Comparison of ENCODE assay signal across 8 mouse cellular contexts in genomic region chr1:35926191-35927048, GRCm38 (mm10).
A peak's percentile ranks its signal among the peaks of the same experiment; 100 is the strongest.
DNase-seq lines count a peak whose midpoint lies in the region; ATAC-seq and TF ChIP-seq lines count a peak whose summit lies in the region.

No protein-coding gene starts in this region.

- no peaks in the 10 kb centered on the region for H3K27me3 ChIP-seq in forebrain, embryonic 11.5 days (ENCODE audit: control insufficient read depth, insufficient read depth, low read length)
- no peaks in the 10 kb centered on the region for H3K27me3 ChIP-seq in forebrain, postnatal 0 days (ENCODE audit: insufficient read depth, low read length)
- no peaks in the 10 kb centered on the region for H3K27me3 ChIP-seq in midbrain, embryonic 11.5 days (ENCODE audit: control insufficient read depth, insufficient read depth, low read length)
- H3K27me3 ChIP-seq in midbrain, embryonic 14.5 days (ENCODE audit: control insufficient read depth, insufficient read depth, low read length) = no peaks in the 10 kb centered on the region
- no peaks in the 10 kb centered on the region for H3K27me3 ChIP-seq in stomach, embryonic 15.5 days (replicated peaks)
- H3K27me3 ChIP-seq in forebrain, embryonic 15.5 days = no peaks in the 10 kb centered on the region

- no peak overlapping the region for H3K9ac ChIP-seq in forebrain, embryonic 11.5 days (ENCODE audit: low read length)
- no peak overlapping the region for H3K9ac ChIP-seq in forebrain, postnatal 0 days
- H3K9ac ChIP-seq in midbrain, embryonic 11.5 days (ENCODE audit: low read length) = no peak overlapping the region
- no peak overlapping the region for H3K9ac ChIP-seq in midbrain, embryonic 14.5 days (replicated peaks; ENCODE audit: low read length)
- H3K9ac ChIP-seq in stomach, embryonic 15.5 days = no peak overlapping the region
- no peak overlapping the region for H3K9ac ChIP-seq in forebrain, embryonic 15.5 days (replicated peaks)

- TF ChIP-seq CTCF in forebrain, postnatal 0 days (IDR thresholded peaks at IDR 0.05; ENCODE audit: low read depth) = no peak

- H3K4me3 ChIP-seq in forebrain, embryonic 11.5 days (ENCODE audit: low read depth, low read length) = no peak overlapping the region
- H3K4me3 ChIP-seq in forebrain, postnatal 0 days (ENCODE audit: low read depth, low read length) = no peak overlapping the region
- H3K4me3 ChIP-seq in midbrain, embryonic 11.5 days (ENCODE audit: low read depth, low read length) = no peak overlapping the region
- no peak overlapping the region for H3K4me3 ChIP-seq in midbrain, embryonic 14.5 days (replicated peaks; ENCODE audit: low read depth, low read length)
- no peak overlapping the region for H3K4me3 ChIP-seq in stomach, embryonic 15.5 days (replicated peaks)
- no peak overlapping the region for H3K4me3 ChIP-seq in forebrain, embryonic 15.5 days

- 74% methylated on average over 5 of the region's 5 CpGs for WGBS in forebrain, embryonic 11.5 days
- WGBS in forebrain, postnatal 0 days = 78% methylated on average over 5 of the region's 5 CpGs
- 78% methylated on average over 5 of the region's 5 CpGs for WGBS in midbrain, embryonic 11.5 days
- WGBS in midbrain, embryonic 14.5 days = 70% methylated on average over 5 of the region's 5 CpGs
- WGBS in stomach, embryonic 15.5 days = 34% methylated on average over 5 of the region's 5 CpGs
- 78% methylated on average over 5 of the region's 5 CpGs for WGBS in forebrain, embryonic 15.5 days

- no peaks in the 10 kb centered on the region for H3K36me3 ChIP-seq in forebrain, embryonic 11.5 days (ENCODE audit: control insufficient read depth, insufficient read depth, low read length)
- no peaks in the 10 kb centered on the region for H3K36me3 ChIP-seq in forebrain, postnatal 0 days (ENCODE audit: insufficient read depth)
- H3K36me3 ChIP-seq in midbrain, embryonic 11.5 days (ENCODE audit: control insufficient read depth, insufficient read depth, low read length) = no peaks in the 10 kb centered on the region
- H3K36me3 ChIP-seq in midbrain, embryonic 14.5 days (ENCODE audit: control insufficient read depth, insufficient read depth, low read length) = no peaks in the 10 kb centered on the region
- H3K36me3 ChIP-seq in stomach, embryonic 15.5 days = no peaks in the 10 kb centered on the region
- H3K36me3 ChIP-seq in forebrain, embryonic 15.5 days = no peaks in the 10 kb centered on the region

- H3K27ac ChIP-seq in forebrain, embryonic 11.5 days (ENCODE audit: low read depth, low read length) = no peak overlapping the region
- no peak overlapping the region for H3K27ac ChIP-seq in forebrain, postnatal 0 days (ENCODE audit: low read depth, low read length)
- no peak overlapping the region for H3K27ac ChIP-seq in midbrain, embryonic 11.5 days (ENCODE audit: low read depth, low read length)
- no peak overlapping the region for H3K27ac ChIP-seq in midbrain, embryonic 14.5 days (replicated peaks; ENCODE audit: low read depth, low read length)
- H3K27ac ChIP-seq in stomach, embryonic 15.5 days = peak overlapping the region; percentile 31
- H3K27ac ChIP-seq in forebrain, embryonic 15.5 days (replicated peaks) = no peak overlapping the region

- no peaks in the 10 kb centered on the region for H3K4me1 ChIP-seq in forebrain, embryonic 11.5 days (replicated peaks; ENCODE audit: control insufficient read depth, insufficient read depth, low read length)
- H3K4me1 ChIP-seq in forebrain, postnatal 0 days (ENCODE audit: insufficient read depth) = no peaks in the 10 kb centered on the region
- H3K4me1 ChIP-seq in midbrain, embryonic 11.5 days (ENCODE audit: control insufficient read depth, insufficient read depth, low read length) = 0 out of 2 replicates have a peak, but pooled peaks cover 2% of the 10 kb centered on the region
- H3K4me1 ChIP-seq in midbrain, embryonic 14.5 days (ENCODE audit: control insufficient read depth, insufficient read depth, low read length) = no peaks in the 10 kb centered on the region
- H3K4me1 ChIP-seq in stomach, embryonic 15.5 days = peaks cover 23% of the 10 kb centered on the region
- H3K4me1 ChIP-seq in forebrain, embryonic 15.5 days = no peaks in the 10 kb centered on the region

- H3K9me3 ChIP-seq in forebrain, embryonic 11.5 days (ENCODE audit: control insufficient read depth, low read length) = no peaks in the 10 kb centered on the region
- H3K9me3 ChIP-seq in forebrain, postnatal 0 days (ENCODE audit: low read length) = no peaks in the 10 kb centered on the region
- H3K9me3 ChIP-seq in midbrain, embryonic 11.5 days (ENCODE audit: control insufficient read depth, low read length) = no peaks in the 10 kb centered on the region
- no peaks in the 10 kb centered on the region for H3K9me3 ChIP-seq in midbrain, embryonic 14.5 days (ENCODE audit: control insufficient read depth, low read length)
- H3K9me3 ChIP-seq in stomach, embryonic 15.5 days = no peaks in the 10 kb centered on the region
- no peaks in the 10 kb centered on the region for H3K9me3 ChIP-seq in forebrain, embryonic 15.5 days

- no peak overlapping the region for H3K4me2 ChIP-seq in forebrain, embryonic 11.5 days (ENCODE audit: low read depth, low read length, severe bottlenecking)
- H3K4me2 ChIP-seq in forebrain, postnatal 0 days (ENCODE audit: low read depth) = no peak overlapping the region
- H3K4me2 ChIP-seq in midbrain, embryonic 11.5 days = no peak overlapping the region
- no peak overlapping the region for H3K4me2 ChIP-seq in midbrain, embryonic 14.5 days (ENCODE audit: low read length)
- no peak overlapping the region for H3K4me2 ChIP-seq in stomach, embryonic 15.5 days
- no peak overlapping the region for H3K4me2 ChIP-seq in forebrain, embryonic 15.5 days (replicated peaks)

- DNase-seq in forebrain, embryonic 11.5 days (ENCODE audit: low spot score) = peak; percentile 47
- DNase-seq in forebrain, postnatal 0 days = no peak
- DNase-seq in midbrain, embryonic 11.5 days (ENCODE audit: low spot score, missing footprints) = no peak
- DNase-seq in midbrain, embryonic 14.5 days = no peak
- peak; percentile 64 for DNase-seq in kidney, postnatal 10 days
- no peak for DNase-seq in left cerebral cortex, adult 11 months (ENCODE audit: low spot score)

- no peak for ATAC-seq in forebrain, embryonic 11.5 days (replicated peaks; ENCODE audit: low FRiP score)
- no peak for ATAC-seq in forebrain, postnatal 0 days
- 0 out of 2 replicates have a peak, but pooled peaks have one; percentile 27 for ATAC-seq in midbrain, embryonic 11.5 days (ENCODE audit: low FRiP score)
- no peak for ATAC-seq in midbrain, embryonic 14.5 days (ENCODE audit: low FRiP score, low TSS enrichment)
- peak; percentile 60 for ATAC-seq in stomach, embryonic 15.5 days (ENCODE audit: insufficient read depth, low FRiP score, low read depth)
- ATAC-seq in forebrain, embryonic 15.5 days (replicated peaks) = no peak

Comparison
In these comparisons a context has a peak if more than half of its experiments do, and no peak if none do; other contexts are left out.
1. ATAC-seq: peak in midbrain, embryonic 11.5 days (single experiment) and stomach, embryonic 15.5 days (single experiment); none in forebrain, embryonic 11.5 days (single experiment), forebrain, postnatal 0 days (single experiment), midbrain, embryonic 14.5 days (single experiment) and forebrain, embryonic 15.5 days (single experiment).
2. DNase-seq: peak in forebrain, embryonic 11.5 days (single experiment) and kidney, postnatal 10 days (single experiment); none in forebrain, postnatal 0 days (single experiment), midbrain, embryonic 11.5 days (single experiment), midbrain, embryonic 14.5 days (single experiment) and left cerebral cortex, adult 11 months (single experiment).